Mouse (Mus musculus) forebrain, embryonic 14.5 days (tissue): ENCODE measurements around the gene Cyth3. TPM values are rescaled to one million over a fixed set of nuclear protein-coding genes. Genes with fewer than 3 reads are reported as not detected.
A peak's percentile ranks its signal among the peaks of the same experiment; 100 is the strongest.

Experiments used
- ATAC-seq: fragments of 200-750 bp; cut with Nextera tagmentation; 2 replicates; pipeline ENCODE4 v1.8.0; 2017; ENCODE audit warnings: mild to moderate bottlenecking, moderate library complexity
- DNase-seq: peaks from one replicate; pipeline ENCODE4 v3.0.0-alpha.2; 2015; ENCODE audit warnings: low spot score
- H3K27ac ChIP-seq: fragments of 300-500 bp; sonication (generic); 2 replicates; pipeline ENCODE4 v1.5.1; 2014; ENCODE audit warnings: low read depth, mild to moderate bottlenecking, control low read depth, low read length, moderate library complexity
- H3K27me3 ChIP-seq: fragments of 300-500 bp; sonication (generic); replicated peaks from 2 replicates; pipeline ENCODE4 v1.6.1; 2014; ENCODE audit warnings: low read length, control low read depth, mixed read lengths; ENCODE audit not compliant: control insufficient read depth, insufficient read depth
- H3K36me3 ChIP-seq: fragments of 300-500 bp; sonication (generic); 2 replicates; pipeline ENCODE4 v1.6.1; 2014; ENCODE audit warnings: low read length, control low read depth; ENCODE audit not compliant: control insufficient read depth, insufficient read depth
- H3K4me1 ChIP-seq: fragments of 300-500 bp; sonication (generic); 2 replicates; pipeline ENCODE4 v1.6.1; 2014; ENCODE audit warnings: antibody characterized with exemption, low read length, control low read depth; ENCODE audit not compliant: control insufficient read depth, insufficient read depth
- H3K4me2 ChIP-seq: fragments of 300-500 bp; sonication (generic); 2 replicates; pipeline ENCODE4 v1.6.1; 2014; ENCODE audit warnings: mild to moderate bottlenecking, control low read depth, low read length
- H3K4me3 ChIP-seq: fragments of 300-500 bp; sonication (generic); 2 replicates; pipeline ENCODE4 v1.5.1; 2014; ENCODE audit warnings: low read depth, low read length, control low read depth
- H3K9ac ChIP-seq: fragments of 300-500 bp; sonication (generic); 2 replicates; pipeline ENCODE4 v1.6.1; 2014; ENCODE audit warnings: mild to moderate bottlenecking, low read length, control low read depth, moderate library complexity
- H3K9me3 ChIP-seq: fragments of 300-500 bp; sonication (generic); replicated peaks from 2 replicates; pipeline ENCODE4 v1.6.1; 2016; ENCODE audit warnings: low read length, control low read depth, mixed read lengths; ENCODE audit not compliant: control insufficient read depth
- WGBS: fragments of 180-500 bp; shearing (Covaris S2); extraction: QIAGEN DNeasy Blood & Tissue Kit; methylation state at CpG from one replicate; pipeline ENCODE4 v1.1.7; 2014; 5-methylcytosine and 5-hydroxymethylcytosine counted together
- polyA plus RNA-seq: library from polyadenylated mRNA; unstranded; fragments of >200 nt; fragmentation: Nextera tagmentation; extraction: Ambion mirVana; gene quantifications from 2 replicates; pipeline ENCODE4 v1.2.1, GENCODE M21; 2014

Gene Cyth3
- polyA plus RNA-seq, 1 experiment from 2014 or later = 26.1 TPM

DNA sequence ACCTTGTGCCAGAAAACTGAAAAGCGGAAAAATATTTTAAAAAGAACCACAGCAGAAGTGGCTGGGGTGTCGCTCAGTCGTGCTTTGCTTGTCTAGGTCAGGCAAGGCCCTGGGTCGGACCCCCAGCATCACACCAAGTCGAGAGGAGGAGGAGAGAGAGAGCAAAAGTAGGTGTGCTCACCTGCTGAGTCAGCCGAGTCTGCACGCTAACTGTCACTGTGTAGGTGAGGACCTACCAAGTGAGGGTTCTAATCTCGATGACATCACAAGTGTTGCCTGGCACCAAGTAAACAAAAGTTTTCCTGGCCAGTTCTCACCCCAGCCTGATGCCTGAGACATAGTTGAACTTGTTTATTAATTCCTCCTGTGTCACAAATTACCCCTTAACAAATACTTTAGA is 137.3 kb downstream of the Cyth3 start:
- DNase-seq (no peak), ATAC-seq (no peak)
- H3K9me3 ChIP-seq = no peaks in the 10 kb centered on the region
- no peaks in the 10 kb centered on the region for H3K27me3 ChIP-seq
- 0 out of 2 replicates have a peak overlapping the region, but pooled peaks have one; percentile 59 for H3K4me2 ChIP-seq
- H3K36me3 ChIP-seq = peaks cover 4% of the 10 kb centered on the region; the same call in 1 of the 2 replicates
- H3K4me3 ChIP-seq = no peak overlapping the region
- peaks cover 3% of the 10 kb centered on the region; the same call in 1 of the 2 replicates for H3K4me1 ChIP-seq
- WGBS = 88% methylated on average over 8 of the region's 8 CpGs
- H3K9ac ChIP-seq = no peak overlapping the region
- H3K27ac ChIP-seq = no peak overlapping the region

Other genes starting within 250 kb of the Cyth3 start
- 137 and 144 TPM in 2 replicates for gene Kdelr2, start 218.6 kb upstream of the Cyth3 start, polyA plus RNA-seq
- 9.7 and 11.2 TPM in 2 replicates for gene Daglb, start 157.9 kb upstream of the Cyth3 start, polyA plus RNA-seq
- gene Rac1, start 94.4 kb upstream of the Cyth3 start, polyA plus RNA-seq = 383 and 409 TPM in 2 replicates
- 21.7 and 29.1 TPM in 2 replicates for gene Usp42, start 109.8 kb downstream of the Cyth3 start, polyA plus RNA-seq
- 42.5 and 46.9 TPM in 2 replicates for gene Eif2ak1, start 195.3 kb downstream of the Cyth3 start, polyA plus RNA-seq